Mouse (Mus musculus) WW6 (cell line): Measurements from ENCODE around the gene Arap2.
"Not testable (repeated sequence)": the region's sequence is repeated elsewhere in the genome, so short reads cannot be mapped to it uniquely, and the experiment has no call there.

Experiments
- DNase-seq: peaks from one replicate; pipeline ENCODE4 v3.0.0-alpha.2; 2013; ENCODE audit warnings: low read depth, low spot score

The Arap2 gene

GRCm38 (mm10) chr5:62743220-62743922 is 22.6 kb downstream of the Arap2 start:
- DNase-seq: no peak

GRCm38 (mm10) chr5:62739451-62740415 is 26.2 kb downstream of the Arap2 start:
- no peak for DNase-seq

DNA sequence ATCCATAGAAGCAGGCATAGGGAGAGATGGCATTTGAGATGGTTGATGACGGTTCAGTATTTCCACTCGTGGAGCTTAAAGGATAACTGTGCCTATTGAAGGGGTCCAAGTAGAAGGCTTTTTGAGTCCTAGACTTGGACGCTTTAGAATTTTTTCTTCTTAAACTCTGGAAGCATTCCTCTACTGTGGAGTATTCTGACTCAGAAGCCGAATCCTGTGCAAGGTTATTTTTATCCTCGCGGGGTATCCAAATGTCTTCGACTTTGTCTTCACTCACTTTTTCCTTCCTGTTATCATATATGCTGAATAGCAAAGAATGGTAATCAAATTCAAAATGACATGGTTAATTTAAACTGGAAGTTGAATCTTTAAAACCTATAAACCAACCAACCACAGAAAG is 35.4 kb downstream of the Arap2 start:
- not testable (repeated sequence) for DNase-seq

DNA sequence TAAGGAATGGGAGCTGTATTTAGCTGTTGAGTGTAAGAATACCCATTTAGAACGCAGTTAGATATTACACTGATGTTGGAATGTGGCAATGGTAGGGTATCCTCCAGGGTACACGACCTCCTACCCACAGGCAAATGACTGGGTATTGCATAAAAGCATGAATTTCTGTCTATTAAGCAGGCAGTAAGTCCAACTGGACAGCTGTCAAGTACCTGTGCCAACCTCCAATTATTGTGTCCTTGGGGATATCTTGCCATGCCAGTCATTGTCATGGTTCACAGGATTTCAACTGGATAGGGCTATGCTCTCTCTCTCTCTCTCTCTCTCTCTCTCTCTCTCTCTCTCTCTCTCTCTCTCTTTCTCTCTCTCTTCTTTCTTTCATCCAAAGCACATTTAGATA is 40.4 kb downstream of the Arap2 start:
- no peak for DNase-seq

- no peak for DNase-seq
Observed at GRCm38 (mm10) chr5:62723261-62724105, 42.5 kb downstream of the Arap2 start.

GRCm38 (mm10) chr5:62716468-62716867 is 49.5 kb downstream of the Arap2 start:
- no peak for DNase-seq

DNA sequence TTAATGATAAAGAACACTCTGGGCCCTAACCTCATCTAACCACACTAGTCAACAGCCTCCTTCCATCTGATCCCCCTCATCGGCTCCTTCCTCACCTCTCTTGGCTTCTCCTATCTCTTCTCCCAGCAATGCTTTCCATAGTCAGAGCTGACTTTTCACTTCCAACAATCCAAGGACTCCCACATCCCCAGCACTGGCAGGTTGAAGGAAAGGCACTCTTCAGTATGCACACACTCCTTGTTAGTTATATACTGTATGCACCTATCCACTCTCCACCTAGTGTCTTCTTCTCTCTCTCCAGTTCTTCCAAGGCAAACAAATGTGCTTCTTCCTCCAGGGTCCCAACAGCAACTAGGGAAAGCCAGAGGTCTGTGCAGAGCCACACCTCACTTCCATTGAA is 50.0 kb downstream of the Arap2 start:
- no peak for DNase-seq

DNA sequence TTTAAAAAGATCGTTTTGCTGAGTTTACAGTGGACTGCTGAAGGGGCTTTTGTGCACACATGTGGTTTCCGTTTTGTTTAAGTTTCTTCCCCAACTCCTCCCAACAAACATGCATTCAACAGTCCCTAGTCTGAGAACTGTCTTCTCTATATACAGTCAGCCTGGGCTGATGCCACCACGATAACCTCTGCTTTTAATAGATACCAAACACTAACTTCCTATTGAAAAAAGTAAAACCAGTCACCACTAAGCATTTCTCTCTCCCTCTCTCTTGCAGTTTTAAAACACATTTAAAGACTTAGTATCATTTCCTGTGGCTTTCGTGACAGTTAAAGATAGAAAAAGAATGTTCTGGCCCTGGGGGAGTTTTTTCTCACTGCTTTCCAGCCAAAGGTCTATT is 50.5 kb downstream of the Arap2 start:
- DNase-seq: no peak

- no peak for DNase-seq
Observed at GRCm38 (mm10) chr5:62710955-62711354, 55.0 kb downstream of the Arap2 start.

GRCm38 (mm10) chr5:62706900-62707299 is 59.1 kb downstream of the Arap2 start:
- no peak for DNase-seq

- no peak for DNase-seq
Observed at GRCm38 (mm10) chr5:62689965-62690364, 76.0 kb downstream of the Arap2 start.

GRCm38 (mm10) chr5:62683751-62684150 is 82.2 kb downstream of the Arap2 start:
- DNase-seq: no peak

GRCm38 (mm10) chr5:62683207-62683606 is 82.8 kb downstream of the Arap2 start:
- DNase-seq: no peak

DNA sequence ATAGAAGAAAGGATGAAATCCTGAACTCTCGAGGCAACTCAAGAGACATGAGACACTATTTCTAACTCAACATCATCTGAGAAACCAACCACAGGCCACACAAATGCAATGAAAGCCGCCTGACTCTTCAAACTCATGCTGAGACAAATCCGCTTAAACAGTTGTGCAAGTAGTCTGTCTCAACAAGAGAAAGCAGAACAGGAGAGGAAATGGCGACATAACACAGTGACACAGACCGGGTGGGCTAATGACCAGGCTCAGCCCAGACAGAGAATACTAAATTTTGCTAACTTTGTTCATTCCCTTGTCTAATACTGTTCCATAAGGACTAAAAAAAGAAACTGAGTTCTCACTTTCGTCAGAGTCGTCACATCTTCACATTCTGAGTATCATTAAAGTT is 88.6 kb downstream of the Arap2 start:
- no peak for DNase-seq

GRCm38 (mm10) chr5:62672736-62673436 is 93.1 kb downstream of the Arap2 start:
- DNase-seq: no peak

DNA sequence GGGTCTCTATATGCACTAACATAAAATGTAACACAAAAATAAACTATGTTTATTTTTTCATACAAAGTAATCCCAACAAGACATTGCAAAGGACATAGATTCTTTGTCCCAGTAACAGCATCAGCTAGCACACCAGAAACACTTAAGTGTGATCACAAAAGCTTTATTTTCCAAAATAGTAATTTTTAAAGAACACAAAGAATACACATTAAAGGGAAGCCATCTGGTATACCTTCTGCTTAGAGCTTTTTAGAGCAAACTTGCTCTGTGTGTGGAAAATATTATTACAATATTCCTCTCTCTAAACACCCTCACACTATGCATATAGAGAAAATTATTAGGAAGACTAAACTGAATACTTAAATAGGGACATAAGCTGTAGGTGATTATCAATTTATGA is 100.6 kb downstream of the Arap2 start:
- no peak for DNase-seq

DNA sequence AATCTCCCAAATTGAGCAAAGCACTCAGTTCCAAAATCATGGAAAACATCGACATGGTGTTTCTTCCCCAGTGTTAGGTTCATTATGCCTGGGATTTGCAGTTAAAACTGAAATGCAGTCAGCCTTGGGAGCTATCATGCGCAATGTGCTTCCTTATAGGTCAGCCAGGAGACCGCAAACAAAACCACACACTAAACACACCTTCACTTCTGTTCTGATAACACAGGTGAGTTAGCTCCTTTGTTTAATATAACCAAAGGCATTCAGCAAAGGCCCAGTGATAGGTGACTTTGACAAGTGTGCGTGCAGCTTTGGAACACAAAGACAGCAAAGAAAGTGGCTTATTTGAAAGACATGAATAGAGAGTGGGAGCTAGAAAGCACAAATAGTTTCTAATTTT is 101.1 kb downstream of the Arap2 start:
- DNase-seq: no peak

- DNase-seq: no peak
Observed at GRCm38 (mm10) chr5:62663206-62663605, 102.8 kb downstream of the Arap2 start.

GRCm38 (mm10) chr5:62653924-62654323 is 112.0 kb downstream of the Arap2 start:
- no peak for DNase-seq

DNA sequence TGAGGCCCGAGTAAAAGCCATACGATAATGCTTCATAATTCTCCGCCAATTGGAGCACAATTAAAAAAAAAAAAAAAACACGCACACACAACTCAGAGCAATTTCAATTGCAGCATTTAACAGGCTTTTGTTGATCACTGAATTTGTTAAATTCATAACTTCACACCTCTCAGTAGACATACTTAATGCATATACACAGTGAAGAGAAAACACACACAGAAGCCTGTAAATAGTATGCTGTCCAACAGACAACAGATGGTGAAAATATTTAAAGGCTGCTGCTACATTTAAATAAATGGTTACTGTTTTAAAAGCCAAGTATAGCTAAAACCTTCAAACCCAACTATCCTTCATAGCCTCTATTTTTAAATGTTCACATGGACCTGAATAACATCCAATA is 123.6 kb downstream of the Arap2 start:
- no peak for DNase-seq

- no peak for DNase-seq
Observed at GRCm38 (mm10) chr5:62640501-62640900, 125.5 kb downstream of the Arap2 start.
